Mouse (Mus musculus): ENCODE measurements around the gene Zfp932.
A peak's percentile ranks its signal among the peaks of the same experiment; 100 is the strongest.
"Not testable (repeated sequence)": the region's sequence is repeated elsewhere in the genome, so short reads cannot be mapped to it uniquely, and the experiment has no call there.

The Zfp932 gene

DNA sequence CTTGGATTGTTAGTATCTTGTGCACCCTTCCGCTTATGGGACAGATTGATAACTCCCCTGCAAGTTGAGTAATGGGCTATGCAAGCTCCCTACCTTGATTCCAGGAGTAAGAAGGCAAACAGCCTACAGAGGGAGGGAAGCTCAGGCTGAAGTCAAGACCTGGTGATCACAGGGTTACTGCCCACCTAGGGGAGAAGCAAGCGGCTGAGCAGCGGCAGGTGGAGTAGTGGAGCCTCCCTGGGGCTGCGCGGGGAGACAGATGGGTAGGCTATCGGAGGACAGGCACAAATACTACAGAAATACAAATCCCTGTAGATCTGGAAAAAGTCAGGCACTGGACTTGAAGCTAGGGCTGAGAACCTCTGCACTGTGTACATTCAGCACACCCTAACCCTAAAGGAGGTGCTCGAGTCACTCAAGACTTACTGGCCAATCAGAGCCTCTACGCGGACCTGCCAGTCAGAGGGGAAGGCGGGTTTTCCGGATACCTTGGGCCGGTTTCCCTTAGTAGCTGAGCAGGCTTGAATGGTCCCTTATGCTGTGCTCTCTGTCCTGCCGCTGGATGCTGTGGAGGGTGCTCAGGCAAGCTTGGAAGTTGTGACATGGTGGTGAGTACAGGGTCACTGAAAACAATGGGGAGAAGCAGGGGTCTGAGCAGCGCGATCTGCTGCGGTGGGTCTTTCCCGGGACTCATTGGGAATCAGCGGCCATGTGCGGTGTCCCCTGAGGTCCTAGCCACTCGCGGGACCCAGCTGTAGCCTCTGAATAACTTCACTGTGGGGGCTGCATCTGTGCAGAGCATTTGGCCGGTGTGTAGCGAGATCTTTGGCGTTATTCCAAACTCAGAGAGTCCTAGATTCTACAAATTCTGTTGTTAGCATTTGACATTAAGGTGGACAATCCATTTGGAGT is at the start of gene Zfp932:
TSS of gene Zfp932 (plus strand) at position 496 of the 912 bp plus-strand sequence.
- DNase-seq = peak; percentile 79

DNA sequence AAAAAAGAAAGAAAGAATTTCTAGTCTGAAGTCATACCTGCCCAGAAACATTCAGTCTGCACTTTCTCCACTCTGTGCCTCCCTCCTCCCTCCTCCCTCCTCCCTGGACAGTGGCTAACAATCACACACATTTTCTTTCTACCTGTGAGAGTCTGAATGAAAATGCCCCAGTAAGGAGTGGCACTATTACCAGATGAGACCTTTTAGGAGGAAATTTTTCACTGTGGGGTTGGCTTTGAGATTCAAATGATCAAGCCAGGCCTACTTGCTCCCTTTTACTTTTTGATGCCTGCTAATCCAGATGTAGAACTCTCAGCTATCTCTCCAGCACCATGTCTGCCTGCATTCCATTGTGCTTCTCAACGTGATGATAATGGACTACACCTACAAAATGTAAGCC is 46.0 kb upstream of the Zfp932 start:
- DNase-seq = no peak

DNA sequence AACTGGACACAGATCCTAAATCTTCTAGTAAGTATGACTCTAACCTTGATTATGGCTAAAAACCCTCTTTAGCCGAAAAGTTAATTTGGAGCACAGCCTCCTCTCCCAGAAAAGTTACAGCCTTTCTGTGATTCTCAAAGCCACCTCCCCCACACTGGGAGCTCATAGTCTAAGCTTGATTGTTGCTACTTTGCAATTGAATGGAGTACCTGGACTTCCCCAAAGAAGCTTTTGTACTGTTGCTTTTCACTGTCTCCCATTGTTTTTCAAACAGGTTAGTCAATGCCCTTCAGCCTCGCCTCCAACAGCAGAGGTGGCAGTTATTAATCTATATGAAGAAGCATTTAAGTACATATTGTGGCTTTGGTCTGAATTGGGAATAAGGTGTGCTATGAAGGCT is 15.6 kb upstream of the Zfp932 start:
- not testable (repeated sequence) for DNase-seq

DNA sequence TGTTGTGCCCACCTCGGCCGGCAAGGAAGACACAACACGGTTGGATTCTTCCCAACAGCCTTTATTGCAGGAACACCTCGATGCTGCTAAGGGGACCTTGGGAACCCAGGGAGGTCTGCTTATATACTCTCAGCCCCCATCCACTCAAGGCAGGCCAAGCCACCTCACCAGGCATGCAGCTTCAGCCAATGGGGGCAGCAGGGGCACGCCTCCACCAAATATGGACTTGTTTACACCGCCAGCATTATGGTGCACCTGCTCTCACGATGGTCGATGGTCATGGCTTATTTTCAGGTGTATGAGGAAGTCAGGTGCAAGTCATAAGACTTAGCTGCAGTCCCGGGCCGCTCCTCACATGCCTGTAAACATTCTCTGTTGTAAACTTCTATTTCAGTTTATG is 860 bp upstream of the Zfp932 start:
- DNase-seq = peak; percentile 12

DNA sequence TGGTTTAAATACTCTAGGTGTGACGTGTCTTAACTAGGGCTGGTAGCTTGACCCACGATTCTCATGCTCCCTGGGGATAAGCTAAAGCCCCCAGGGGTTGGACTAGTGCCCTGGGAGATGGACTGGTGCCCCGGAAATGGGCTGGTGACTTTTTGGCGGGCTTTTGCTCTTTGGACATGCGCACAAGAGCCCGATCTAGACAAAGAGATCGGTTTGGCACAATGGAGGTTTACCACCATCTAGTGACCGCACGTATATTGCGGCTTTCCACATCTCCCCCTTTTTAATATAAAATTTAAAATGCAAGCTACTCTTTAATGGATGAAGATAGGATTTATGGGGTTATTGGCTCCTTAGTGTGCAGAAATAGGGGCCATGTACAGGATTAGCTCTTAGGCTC is 19.5 kb downstream of the Zfp932 start:
- DNase-seq = peak; percentile 38

DNA sequence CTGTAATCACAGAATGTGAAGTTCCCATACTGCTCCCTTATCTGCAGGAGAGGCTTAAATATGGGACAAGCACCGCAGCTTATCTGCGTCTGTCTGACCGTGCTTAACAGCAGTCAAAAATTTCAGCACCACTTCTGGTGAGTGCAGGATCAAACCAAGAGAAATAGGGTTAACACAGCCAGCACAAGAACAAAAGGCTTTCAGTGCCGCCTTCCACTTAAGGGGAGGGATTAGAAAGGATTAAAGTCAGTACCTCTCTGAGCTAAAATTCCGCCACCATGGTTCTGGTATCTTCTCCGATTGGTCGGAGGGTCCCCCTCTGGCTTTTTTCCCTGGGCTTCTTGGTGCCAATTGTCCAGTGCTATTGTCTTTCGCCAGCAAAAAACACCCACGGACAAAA is 27.0 kb downstream of the Zfp932 start:
- DNase-seq = no peak

DNA sequence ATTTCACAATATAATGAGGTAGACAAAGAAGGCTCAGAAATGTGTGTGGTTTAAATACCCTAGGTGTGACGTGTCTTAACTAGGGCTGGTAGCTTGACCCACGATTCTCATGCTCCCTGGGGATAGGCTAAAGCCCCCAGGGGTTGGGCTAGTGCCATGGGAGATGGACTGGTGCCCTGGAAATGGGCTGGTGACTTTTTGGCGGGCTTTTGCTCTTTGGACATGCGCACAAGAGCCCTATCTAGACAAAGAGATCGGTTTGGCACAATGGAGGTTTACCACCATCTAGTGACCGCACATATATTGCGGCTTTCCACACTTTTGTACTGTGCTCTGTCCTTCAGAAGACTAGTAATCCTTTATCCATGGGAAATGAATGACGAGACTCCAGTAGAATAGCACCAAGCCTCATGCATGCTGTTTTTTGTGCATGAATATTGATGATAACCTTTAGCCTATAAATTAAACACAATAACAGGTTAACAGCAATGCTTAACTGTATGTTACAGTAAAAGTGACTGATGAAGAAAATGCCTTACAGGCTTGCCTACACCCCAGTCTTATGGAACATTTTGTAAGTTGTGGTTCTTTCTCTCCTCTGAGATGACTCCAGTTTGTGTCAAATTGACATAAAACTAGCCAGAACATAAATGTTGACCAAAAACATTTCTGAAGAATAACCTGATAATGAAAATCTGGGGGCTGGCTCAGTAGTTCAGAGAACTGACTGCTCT is 27.5 kb downstream of the Zfp932 start:
- peak; percentile 54 for DNase-seq

DNA sequence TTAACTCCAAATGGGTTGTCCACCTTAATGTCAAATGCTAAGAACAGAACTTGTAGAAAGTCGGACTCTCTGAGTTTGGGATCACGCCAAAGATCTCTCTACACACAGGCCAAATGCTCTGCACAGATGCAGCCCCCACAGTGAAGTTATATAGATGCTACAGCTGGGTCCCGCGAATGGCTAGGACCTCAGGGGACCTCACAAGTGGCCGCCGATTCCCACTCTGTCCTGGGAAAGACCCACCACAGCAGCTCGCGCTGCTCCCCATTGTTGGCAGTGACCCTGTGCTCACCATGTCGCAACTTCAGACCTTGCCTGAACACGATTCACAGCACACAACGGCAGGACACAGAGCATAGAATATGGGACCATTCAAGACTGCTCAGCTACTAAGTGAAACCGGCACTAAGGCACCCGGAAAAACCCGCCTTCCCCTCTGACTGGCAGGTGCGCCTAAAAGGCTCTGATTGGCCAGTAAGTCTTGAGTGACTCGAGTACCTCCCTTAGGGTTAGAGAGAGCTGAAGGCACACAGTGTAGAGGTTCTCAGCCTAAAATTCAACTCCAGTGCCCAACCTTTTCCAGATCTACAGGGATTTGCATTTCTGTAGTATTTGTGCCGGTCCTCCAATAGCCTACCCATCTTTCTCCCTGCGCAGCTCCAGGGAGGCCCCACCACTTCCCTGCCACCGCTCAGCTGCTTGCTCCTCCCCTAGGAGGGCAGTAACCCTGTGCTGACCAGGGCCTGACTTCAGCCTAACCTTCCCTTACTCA is 61.5 kb downstream of the Zfp932 start:
- DNase-seq = peak; percentile 83
